Mouse (Mus musculus) T-helper 2 cell (primary cell): ENCODE measurements at regions not wholly inside any gene's neighbourhood (a gene's known extent, or its start where the extent isn't known, plus 50 kb on each side); places are given as distances from the start of the nearest gene placed in this dataset.

Source experiments
- in situ Hi-C: fragments of 300-600 bp; cut with MboI, MseI; formaldehyde crosslinking; loops from one replicate; pipeline ENCODE4 v1.15.1; 2025; ENCODE audit warnings: high pct_unique_total_duplicates

GRCm38 (mm10) chr1:83728810-83729209 lies 320.8 kb upstream of the Sphkap start:
- in situ Hi-C loops: no loop called here

- in situ Hi-C loops: no loop called here
These were observed 319.9 kb upstream of the Sphkap start for GRCm38 (mm10) chr1:83727938-83728337.

- in situ Hi-C loops: no loop called here
These were observed 319.2 kb upstream of the Sphkap start for GRCm38 (mm10) chr1:83727215-83727614.

GRCm38 (mm10) chr1:83723096-83723495 lies 315.1 kb upstream of the Sphkap start:
- in situ Hi-C loops: loop anchor here (25.0 kb wide), 2 partner anchors 661 to 936 kb away; partner anchors contain the start of genes A030005K14Rik and Krtap28-13

GRCm38 (mm10) chr1:83720166-83720565 lies 312.2 kb upstream of the Sphkap start:
- in situ Hi-C loops: loop anchor here (25.0 kb wide), 2 partner anchors 658 to 933 kb away; partner anchors contain the start of genes A030005K14Rik and Krtap28-13

GRCm38 (mm10) chr1:83717056-83717455 lies 309.1 kb upstream of the Sphkap start:
- in situ Hi-C loops: loop anchor here (25.0 kb wide), 2 partner anchors 655 to 930 kb away; partner anchors contain the start of genes A030005K14Rik and Krtap28-13

- in situ Hi-C loops: loop anchor here (25.0 kb wide), 2 partner anchors 640 to 915 kb away; partner anchors contain the start of genes A030005K14Rik and Krtap28-13
These were observed 293.9 kb upstream of the Sphkap start for GRCm38 (mm10) chr1:83701696-83702404.

GRCm38 (mm10) chr1:83697422-83697821 lies 289.4 kb upstream of the Sphkap start:
- in situ Hi-C loops: no loop called here

GRCm38 (mm10) chr1:83685221-83685620 lies 277.2 kb upstream of the Sphkap start:
- in situ Hi-C loops: no loop called here

GRCm38 (mm10) chr1:83665326-83665725 lies 257.3 kb upstream of the Sphkap start:
- in situ Hi-C loops: no loop called here

GRCm38 (mm10) chr1:83661808-83662802 lies 254.1 kb upstream of the Sphkap start:
- in situ Hi-C loops: no loop called here

GRCm38 (mm10) chr1:83653661-83654060 lies 245.7 kb upstream of the Sphkap start:
- in situ Hi-C loops: no loop called here

GRCm38 (mm10) chr1:83645606-83646005 lies 237.6 kb upstream of the Sphkap start:
- in situ Hi-C loops: no loop called here

GRCm38 (mm10) chr1:83642656-83643055 lies 234.7 kb upstream of the Sphkap start:
- in situ Hi-C loops: no loop called here

GRCm38 (mm10) chr1:83636051-83636450 lies 228.1 kb upstream of the Sphkap start:
- in situ Hi-C loops: no loop called here

- in situ Hi-C loops: no loop called here
These were observed 223.8 kb upstream of the Sphkap start for GRCm38 (mm10) chr1:83631798-83632197.

- in situ Hi-C loops: no loop called here
These were observed 223.4 kb upstream of the Sphkap start for GRCm38 (mm10) chr1:83631394-83631793.

GRCm38 (mm10) chr1:83587258-83587657 lies 179.3 kb upstream of the Sphkap start:
- in situ Hi-C loops: no loop called here

GRCm38 (mm10) chr1:83583041-83583440 lies 175.0 kb upstream of the Sphkap start:
- in situ Hi-C loops: no loop called here

GRCm38 (mm10) chr1:83569991-83570390 lies 162.0 kb upstream of the Sphkap start:
- in situ Hi-C loops: no loop called here

- in situ Hi-C loops: no loop called here
These were observed 160.7 kb upstream of the Sphkap start for GRCm38 (mm10) chr1:83568746-83569145.

GRCm38 (mm10) chr1:83551617-83552016 lies 143.6 kb upstream of the Sphkap start:
- in situ Hi-C loops: no loop called here
